Mouse (Mus musculus) embryonic fibroblast, embryonic 13.5 days (primary cell): ENCODE data around the gene Rgl1. TPM values are rescaled to one million over a fixed set of nuclear protein-coding genes. Genes with fewer than 3 reads are reported as not detected.
"Not testable (repeated sequence)": the region's sequence is repeated elsewhere in the genome, so short reads cannot be mapped to it uniquely, and the experiment has no call there.

ENCODE experiments used
- H3K27ac ChIP-seq: 2 replicates; pipeline ENCODE4 v1.5.1; 2012; ENCODE audit warnings: low read length, control low read depth, inconsistent platforms; ENCODE audit not compliant: insufficient read depth
- H3K4me1 ChIP-seq: 2 replicates; pipeline ENCODE4 v1.6.1; 2011; ENCODE audit warnings: low read length; ENCODE audit not compliant: control insufficient read depth, insufficient read depth
- H3K4me3 ChIP-seq: 2 replicates; pipeline ENCODE4 v1.5.1; 2011; ENCODE audit warnings: mild to moderate bottlenecking, control low read depth, low read length; ENCODE audit not compliant: insufficient read depth
- CTCF ChIP-seq: IDR thresholded peaks from 2 replicates; pipeline ENCODE4 v1.5.1; 2011; ENCODE audit warnings: mild to moderate bottlenecking, control low read depth, low read length, moderate library complexity, borderline replicate concordance; ENCODE audit not compliant: insufficient read depth
- POLR2A ChIP-seq: IDR thresholded peaks from 2 replicates; pipeline ENCODE4 v1.6.1; 2011; ENCODE audit warnings: low read depth, mild to moderate bottlenecking, control low read depth, low read length, moderate library complexity
- polyA plus RNA-seq: library from polyadenylated mRNA; stranded (reverse); fragments of >200 nt; gene quantifications from 2 replicates; pipeline ENCODE4 v1.2.4, GENCODE M21; 2011; ENCODE audit warnings: low read depth; ENCODE audit not compliant: missing spikeins, insufficient read length

The Rgl1 gene
- polyA plus RNA-seq, 1 experiment: 53.6 TPM

DNA sequence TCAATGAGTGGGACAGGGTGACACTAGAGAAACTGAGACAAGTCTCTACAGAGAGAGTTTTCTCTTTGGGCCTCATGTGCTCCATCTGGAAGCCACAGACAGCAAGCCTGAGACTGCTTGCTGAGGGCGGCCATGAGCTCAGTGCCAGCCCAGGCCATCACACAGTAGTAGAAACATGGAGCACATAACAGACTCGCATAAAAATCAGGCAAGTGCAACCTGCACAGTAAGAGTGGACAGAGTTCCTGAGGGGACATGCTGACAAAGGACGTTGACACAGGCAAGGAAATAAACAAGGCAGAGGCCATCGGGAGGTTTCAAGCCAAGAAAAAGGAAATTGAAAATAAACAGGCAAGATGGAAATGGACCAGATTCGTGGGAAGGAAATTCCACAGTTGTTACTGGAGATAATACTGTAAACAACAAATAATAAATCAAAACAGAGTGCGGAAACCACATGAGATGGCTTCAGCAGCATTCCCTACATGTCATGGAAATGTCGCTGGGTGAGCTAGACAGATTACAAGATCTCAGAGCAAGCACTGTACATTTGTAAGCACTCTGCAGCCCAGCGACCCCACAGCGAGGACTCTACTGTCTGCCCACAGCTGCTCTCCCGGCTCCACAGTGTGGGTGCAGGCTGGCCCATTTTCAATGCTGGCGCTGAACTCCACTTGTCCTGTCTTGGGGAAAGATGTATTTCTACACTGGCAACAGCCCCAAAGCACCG lies 88.5 kb downstream of the Rgl1 start:
- TF ChIP-seq POLR2A (no peak), CTCF (no peak)
- no peak overlapping the region for H3K4me3 ChIP-seq
- peaks cover 4% of the 10 kb centered on the region for H3K4me1 ChIP-seq
- no peak overlapping the region for H3K27ac ChIP-seq

DNA sequence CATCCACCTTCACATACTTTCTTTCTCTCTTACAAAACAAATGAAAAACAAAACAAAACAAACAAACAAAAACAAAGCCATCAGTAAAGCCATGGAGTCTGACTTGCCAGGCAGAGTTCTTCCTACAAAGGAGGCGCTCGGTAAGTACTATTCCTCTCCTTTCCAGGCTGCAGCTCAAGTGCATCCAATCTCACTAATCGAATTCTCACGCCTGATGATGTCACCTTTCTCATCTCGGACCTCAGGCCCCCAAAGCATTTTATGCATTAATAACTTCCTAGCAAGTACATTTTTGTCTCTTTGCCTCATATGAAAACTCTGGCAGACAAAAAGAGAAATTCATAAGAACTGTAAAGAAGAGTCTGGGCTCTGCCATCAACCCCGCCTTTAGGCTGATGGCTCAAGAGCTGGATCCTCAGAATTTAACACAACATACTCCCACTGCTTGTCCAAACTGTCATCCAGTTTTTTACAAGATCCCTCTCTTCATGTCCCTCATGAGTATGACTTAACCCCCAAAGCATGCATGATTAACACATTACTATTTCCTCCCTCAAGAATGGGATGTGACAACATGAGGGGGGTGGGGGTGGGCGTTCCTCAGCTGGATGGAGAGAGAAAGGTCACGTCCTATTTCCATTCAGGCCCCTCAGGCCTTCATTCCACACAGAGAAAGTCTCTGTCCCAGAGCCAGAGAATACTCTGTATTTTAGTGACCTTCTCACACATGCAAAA lies 96.5 kb downstream of the Rgl1 start:
- H3K27ac ChIP-seq: peak overlapping the region; percentile 54; the same call in 1 of the 2 replicates
- H3K4me3 ChIP-seq: no peak overlapping the region
- TF ChIP-seq POLR2A (no peak), CTCF (no peak)
- peaks cover 15% of the 10 kb centered on the region for H3K4me1 ChIP-seq

DNA sequence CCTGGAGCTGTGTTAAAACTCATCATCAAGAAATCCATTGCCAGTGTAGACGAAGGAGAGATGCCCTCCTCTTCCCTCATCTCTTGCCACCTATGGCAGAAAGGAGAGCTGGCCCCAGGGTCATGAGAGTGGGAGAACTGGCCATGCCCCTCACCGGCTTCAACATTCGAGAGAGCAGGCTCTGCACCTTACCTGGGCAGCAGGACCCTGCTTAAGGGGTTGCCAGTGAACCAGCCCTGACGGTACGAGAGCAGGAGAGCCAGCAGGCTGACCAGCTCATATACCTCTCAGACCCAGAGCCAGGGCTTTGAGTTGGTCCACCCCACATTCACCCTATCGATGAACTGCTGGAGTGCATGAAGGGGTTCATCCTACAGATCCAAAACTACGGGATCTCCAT lies 105.7 kb downstream of the Rgl1 start:
- Histone ChIP-seq H3K27ac (no peak overlapping the region), H3K4me3 (no peak overlapping the region), H3K4me1 (peaks cover 7% of the 10 kb centered on the region)
- no peak for TF ChIP-seq POLR2A
- no peak for TF ChIP-seq CTCF

DNA sequence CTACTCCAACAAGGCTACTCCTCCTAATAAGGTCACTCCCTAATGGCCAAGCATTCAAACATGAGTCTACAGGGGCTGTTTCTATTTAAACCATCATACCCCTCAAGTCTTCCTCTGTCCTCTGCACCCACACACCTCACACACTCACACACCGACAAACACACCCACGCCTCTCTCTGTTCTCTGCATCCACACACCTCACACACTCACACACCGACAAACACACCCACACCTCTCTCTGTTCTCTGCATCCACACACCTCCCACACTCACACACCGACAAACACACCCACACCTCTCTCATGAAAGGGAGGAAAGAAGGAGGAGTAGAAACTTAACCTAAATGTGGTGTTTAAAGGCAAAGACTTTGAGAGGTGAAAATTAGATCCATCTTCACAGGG lies 106.2 kb downstream of the Rgl1 start:
- no peak for TF ChIP-seq POLR2A
- TF ChIP-seq CTCF: no peak

DNA sequence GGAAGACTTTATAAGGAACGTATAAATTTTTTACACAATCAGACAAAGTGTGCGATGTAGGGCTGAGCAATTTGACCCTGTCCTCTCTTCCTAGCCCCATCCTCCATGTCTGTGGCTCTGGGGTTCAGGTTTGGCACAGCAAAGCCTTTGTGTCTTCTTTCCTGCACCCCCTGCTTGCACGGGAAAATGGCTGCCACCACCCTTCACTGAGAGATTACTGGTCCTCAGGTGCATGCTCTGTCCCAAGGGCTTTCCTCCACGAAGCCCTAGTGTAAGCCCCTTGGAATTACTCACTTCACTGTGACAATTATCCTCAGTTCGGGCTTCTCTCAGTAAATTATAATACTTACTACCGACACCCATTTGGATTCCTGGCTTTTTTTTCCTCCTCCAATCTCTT lies 109.5 kb downstream of the Rgl1 start:
- no peak overlapping the region for H3K27ac ChIP-seq
- peaks cover 7% of the 10 kb centered on the region for H3K4me1 ChIP-seq
- no peak overlapping the region for H3K4me3 ChIP-seq
- TF ChIP-seq POLR2A: no peak
- no peak for TF ChIP-seq CTCF

More for the DNA sequence above, 106.2 kb downstream of the Rgl1 start:
- H3K27ac ChIP-seq: no peak overlapping the region
- peaks cover 7% of the 10 kb centered on the region for H3K4me1 ChIP-seq
- no peak overlapping the region for H3K4me3 ChIP-seq

DNA sequence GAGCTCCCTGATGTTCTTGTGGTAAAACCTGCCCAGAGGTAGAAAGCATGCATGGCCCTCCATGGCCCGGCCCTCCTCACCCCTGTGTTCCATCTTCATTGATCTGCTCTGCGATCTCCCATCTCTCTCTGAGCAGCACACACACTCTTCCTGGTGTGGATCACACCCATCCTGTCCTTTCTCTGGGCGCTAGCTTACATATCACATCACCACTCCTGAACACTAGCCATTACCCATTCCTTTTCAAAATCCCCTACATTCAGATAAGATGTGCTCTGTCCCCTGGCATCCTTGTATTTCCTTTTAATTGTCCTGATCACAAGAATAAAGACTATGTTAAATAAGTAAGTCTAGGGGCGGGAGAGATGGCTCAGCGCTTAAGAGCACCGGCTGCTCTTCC lies 111.3 kb downstream of the Rgl1 start:
- no peak overlapping the region for H3K27ac ChIP-seq
- no peak overlapping the region for H3K4me3 ChIP-seq
- TF ChIP-seq CTCF: no peak
- TF ChIP-seq POLR2A: no peak
- H3K4me1 ChIP-seq: 0 out of 2 replicates have a peak, but pooled peaks cover 5% of the 10 kb centered on the region

DNA sequence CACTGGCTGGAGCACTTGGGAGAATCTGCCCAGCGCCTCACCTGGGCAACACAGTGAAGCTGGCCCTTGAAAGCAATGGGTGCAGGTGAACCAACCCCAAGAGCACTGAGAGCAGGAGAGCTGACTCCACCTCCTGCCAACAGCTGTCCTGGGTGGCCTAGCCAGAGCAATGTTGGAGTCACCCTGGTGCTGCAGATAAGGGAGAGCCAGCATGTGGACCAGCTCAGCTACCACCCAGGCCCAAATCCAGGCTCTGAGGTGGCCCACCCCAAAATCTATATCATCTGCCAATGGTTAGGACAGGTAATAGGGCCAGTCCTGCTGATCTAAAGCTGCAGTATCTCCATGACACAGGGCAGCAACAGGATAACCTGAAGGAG lies 114.7 kb downstream of the Rgl1 start:
- H3K4me3 ChIP-seq: no peak overlapping the region
- no peak for TF ChIP-seq CTCF
- no peak for TF ChIP-seq POLR2A
- no peak overlapping the region for H3K27ac ChIP-seq
- no peaks in the 10 kb centered on the region for H3K4me1 ChIP-seq

DNA sequence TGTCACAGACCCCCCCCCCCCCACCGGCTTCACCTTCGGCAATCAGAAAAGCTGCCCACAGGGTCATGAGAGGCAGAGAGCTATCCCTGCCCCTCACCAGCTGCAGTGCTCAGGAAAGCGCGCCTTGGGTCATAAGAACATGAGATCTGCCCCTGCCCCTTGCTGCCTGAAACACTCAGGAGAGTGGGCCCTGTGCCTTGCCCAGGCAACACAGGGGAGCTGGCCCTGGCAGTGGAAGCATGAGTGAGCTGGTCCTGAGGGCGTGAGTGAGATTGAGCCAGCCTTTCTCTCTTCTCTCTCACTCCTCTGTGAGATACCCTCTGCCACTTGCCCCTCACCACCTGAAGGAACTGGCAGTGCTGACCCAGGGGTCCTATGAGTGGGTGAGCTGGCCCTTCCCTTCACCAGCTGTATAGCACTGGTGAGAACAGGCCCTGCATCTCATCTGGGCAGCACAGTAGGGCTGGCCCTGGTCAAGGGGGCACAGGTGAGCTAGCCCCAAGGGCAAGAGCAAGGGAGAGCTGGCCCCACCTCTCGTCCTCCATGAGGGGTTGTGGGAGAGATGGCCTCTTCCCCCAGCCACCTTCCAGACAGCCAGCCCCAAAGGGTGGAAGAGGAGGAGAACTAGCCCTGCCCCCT lies 115.2 kb downstream of the Rgl1 start:
- H3K4me3 ChIP-seq: no peak overlapping the region
- TF ChIP-seq POLR2A (no peak), CTCF (no peak)
- no peaks in the 10 kb centered on the region for H3K4me1 ChIP-seq
- H3K27ac ChIP-seq: no peak overlapping the region

DNA sequence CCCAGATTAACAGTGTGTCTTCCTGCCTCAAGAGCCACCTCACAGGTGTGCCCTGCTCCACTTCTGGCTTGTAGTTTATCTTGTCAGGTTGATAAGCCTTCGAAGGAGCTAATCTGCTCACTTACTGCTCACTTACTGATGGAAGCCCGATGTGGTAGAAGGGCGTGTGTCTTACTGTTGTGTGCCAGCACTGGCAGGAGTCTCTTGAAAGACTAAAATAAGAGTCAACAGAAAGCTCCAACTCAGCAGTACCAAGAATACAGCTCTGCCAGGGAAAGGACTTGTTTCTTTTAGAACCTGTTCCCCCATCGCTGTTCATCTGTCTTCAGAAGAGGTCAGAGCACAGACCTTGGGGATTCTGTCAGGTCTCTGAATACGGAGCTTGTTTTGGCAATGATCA lies 118.1 kb downstream of the Rgl1 start:
- Histone ChIP-seq H3K4me3 (no peak overlapping the region), H3K4me1 (no peaks in the 10 kb centered on the region), H3K27ac (no peak overlapping the region)
- TF ChIP-seq CTCF: no peak
- TF ChIP-seq POLR2A: no peak

DNA sequence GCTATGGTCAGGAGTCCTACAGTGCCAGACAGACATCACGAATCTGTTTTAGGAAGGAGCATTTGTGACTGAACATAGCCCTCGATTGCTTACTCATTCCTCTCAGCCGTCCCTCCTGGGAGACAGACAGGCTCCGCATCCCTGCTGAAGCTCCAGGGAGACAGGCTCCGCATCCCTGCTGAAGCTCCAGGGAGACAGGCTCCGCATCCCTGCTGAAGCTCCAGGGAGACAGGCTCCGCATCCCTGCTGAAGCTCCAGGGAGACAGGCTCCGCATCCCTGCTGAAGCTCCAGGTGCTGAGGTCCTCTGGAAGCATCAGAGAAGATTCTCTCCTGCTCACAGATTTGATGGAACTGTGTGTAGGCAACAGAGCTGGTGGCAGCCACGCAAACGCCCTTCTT lies 123.9 kb downstream of the Rgl1 start:
- not testable (repeated sequence) for H3K4me3 ChIP-seq, H3K27ac ChIP-seq, H3K4me1 ChIP-seq
